Mouse (Mus musculus): ENCODE measurements around the gene Dscam. TPM values are rescaled to one million over a fixed set of nuclear protein-coding genes. Genes with fewer than 3 reads are reported as not detected.

Dscam gene
- total and polyA plus RNA-seq, 2 experiments from 2014 or later = not detected

- TF ChIP-seq EP300 (IDR thresholded peaks at IDR 0.05; ENCODE audit: low read depth) (no peak), CTCF (IDR thresholded peaks at IDR 0.05; ENCODE audit: low read depth) (no peak)
- DNase-seq (ENCODE audit: low spot score) = no peak
- Histone ChIP-seq H3K4me3 (ENCODE audit: low read depth, low read length) (no peak overlapping the region), H3K4me2 (ENCODE audit: low read depth, low read length) (no peak overlapping the region), H3K9me3 (replicated peaks; ENCODE audit: control insufficient read depth, low read length) (no peaks in the 10 kb centered on the region), H3K27me3 (ENCODE audit: control insufficient read depth, insufficient read depth, low read length) (no peaks in the 10 kb centered on the region), H3K27ac (ENCODE audit: low read depth) (no peak overlapping the region), H3K9ac (replicated peaks; ENCODE audit: low read depth, low read length) (no peak overlapping the region), H3K36me3 (replicated peaks; ENCODE audit: control insufficient read depth, insufficient read depth, low read length) (no peaks in the 10 kb centered on the region), H3K4me1 (ENCODE audit: control insufficient read depth, insufficient read depth) (no peaks in the 10 kb centered on the region)
- 51% methylated on average over 3 of the region's 3 CpGs for WGBS
- ATAC-seq (ENCODE audit: insufficient read depth, low read depth) = no peak
Observed at GRCm38 (mm10) chr16:96567428-96567827, 603.1 kb downstream of the Dscam start.

GRCm38 (mm10) chr16:96563350-96564257 is 606.9 kb downstream of the Dscam start:
- Histone ChIP-seq H3K9me3 (replicated peaks; ENCODE audit: control insufficient read depth, low read length) (no peaks in the 10 kb centered on the region), H3K27ac (ENCODE audit: low read depth) (no peak overlapping the region), H3K36me3 (replicated peaks; ENCODE audit: control insufficient read depth, insufficient read depth, low read length) (no peaks in the 10 kb centered on the region), H3K9ac (replicated peaks; ENCODE audit: low read depth, low read length) (no peak overlapping the region), H3K4me3 (ENCODE audit: low read depth, low read length) (no peak overlapping the region), H3K27me3 (ENCODE audit: control insufficient read depth, insufficient read depth, low read length) (no peaks in the 10 kb centered on the region), H3K4me2 (ENCODE audit: low read depth, low read length) (no peak overlapping the region), H3K4me1 (ENCODE audit: control insufficient read depth, insufficient read depth) (no peaks in the 10 kb centered on the region)
- no peak for TF ChIP-seq CTCF (IDR thresholded peaks at IDR 0.05; ENCODE audit: low read depth)
- TF ChIP-seq EP300 (IDR thresholded peaks at IDR 0.05; ENCODE audit: low read depth) = no peak
- no peak for DNase-seq (ENCODE audit: low spot score)
- ATAC-seq (ENCODE audit: insufficient read depth, low read depth) = no peak
- WGBS = 86% methylated on average over 8 of the region's 8 CpGs

- ATAC-seq (ENCODE audit: insufficient read depth, low read depth) = no peak
- Histone ChIP-seq H3K4me3 (ENCODE audit: low read depth, low read length) (no peak overlapping the region), H3K4me2 (ENCODE audit: low read depth, low read length) (no peak overlapping the region), H3K9me3 (replicated peaks; ENCODE audit: control insufficient read depth, low read length) (no peaks in the 10 kb centered on the region), H3K4me1 (ENCODE audit: control insufficient read depth, insufficient read depth) (no peaks in the 10 kb centered on the region), H3K9ac (replicated peaks; ENCODE audit: low read depth, low read length) (no peak overlapping the region), H3K27ac (ENCODE audit: low read depth) (no peak overlapping the region), H3K27me3 (ENCODE audit: control insufficient read depth, insufficient read depth, low read length) (no peaks in the 10 kb centered on the region), H3K36me3 (replicated peaks; ENCODE audit: control insufficient read depth, insufficient read depth, low read length) (no peaks in the 10 kb centered on the region)
- no peak for TF ChIP-seq EP300 (IDR thresholded peaks at IDR 0.05; ENCODE audit: low read depth)
- no peak for TF ChIP-seq CTCF (IDR thresholded peaks at IDR 0.05; ENCODE audit: low read depth)
- no peak for DNase-seq (ENCODE audit: low spot score)
Observed at GRCm38 (mm10) chr16:96559796-96560195, 610.8 kb downstream of the Dscam start.

GRCm38 (mm10) chr16:96558341-96558740 is 612.2 kb downstream of the Dscam start:
- no peak for DNase-seq (ENCODE audit: low spot score)
- no peaks in the 10 kb centered on the region for H3K9me3 ChIP-seq (replicated peaks; ENCODE audit: control insufficient read depth, low read length)
- no peak overlapping the region for H3K4me3 ChIP-seq (ENCODE audit: low read depth, low read length)
- H3K4me1 ChIP-seq (ENCODE audit: control insufficient read depth, insufficient read depth) = no peaks in the 10 kb centered on the region
- H3K4me2 ChIP-seq (ENCODE audit: low read depth, low read length) = no peak overlapping the region
- WGBS = 88% methylated on average over 1 of the region's 1 CpGs
- ATAC-seq (ENCODE audit: insufficient read depth, low read depth) = no peak
- H3K27me3 ChIP-seq (ENCODE audit: control insufficient read depth, insufficient read depth, low read length) = no peaks in the 10 kb centered on the region
- no peaks in the 10 kb centered on the region for H3K36me3 ChIP-seq (replicated peaks; ENCODE audit: control insufficient read depth, insufficient read depth, low read length)
- H3K9ac ChIP-seq (replicated peaks; ENCODE audit: low read depth, low read length) = no peak overlapping the region
- TF ChIP-seq EP300 (IDR thresholded peaks at IDR 0.05; ENCODE audit: low read depth) (no peak), CTCF (IDR thresholded peaks at IDR 0.05; ENCODE audit: low read depth) (no peak)
- H3K27ac ChIP-seq (ENCODE audit: low read depth) = no peak overlapping the region

GRCm38 (mm10) chr16:96556621-96557020 is 613.9 kb downstream of the Dscam start:
- ATAC-seq (ENCODE audit: insufficient read depth, low read depth) (no peak), DNase-seq (ENCODE audit: low spot score) (peak; percentile 21)
- 37% methylated on average over 3 of the region's 3 CpGs for WGBS
- no peak for TF ChIP-seq EP300 (IDR thresholded peaks at IDR 0.05; ENCODE audit: low read depth)
- TF ChIP-seq CTCF (IDR thresholded peaks at IDR 0.05; ENCODE audit: low read depth) = no peak
- Histone ChIP-seq H3K9me3 (replicated peaks; ENCODE audit: control insufficient read depth, low read length) (no peaks in the 10 kb centered on the region), H3K27ac (ENCODE audit: low read depth) (no peak overlapping the region), H3K36me3 (replicated peaks; ENCODE audit: control insufficient read depth, insufficient read depth, low read length) (no peaks in the 10 kb centered on the region), H3K4me3 (ENCODE audit: low read depth, low read length) (no peak overlapping the region), H3K27me3 (ENCODE audit: control insufficient read depth, insufficient read depth, low read length) (no peaks in the 10 kb centered on the region), H3K4me2 (ENCODE audit: low read depth, low read length) (no peak overlapping the region), H3K4me1 (ENCODE audit: control insufficient read depth, insufficient read depth) (no peaks in the 10 kb centered on the region), H3K9ac (replicated peaks; ENCODE audit: low read depth, low read length) (no peak overlapping the region)

Measured in heart, postnatal 0 days (tissue).